Mouse (Mus musculus) G1E (cell line): ENCODE results near the gene Fam20b.

ENCODE experiments used
- CTCF ChIP-seq: IDR thresholded peaks from 2 replicates; pipeline ENCODE4 v1.5.1; 2012; ENCODE audit warnings: low read depth, low read length, inconsistent platforms, mixed read lengths
- GATA1 ChIP-seq: IDR thresholded peaks from 2 replicates; pipeline ENCODE4 v1.6.1; 2012; ENCODE audit warnings: borderline replicate concordance, low read length, inconsistent platforms, mixed read lengths

GRCm38 (mm10) chr1:156733559-156733958 is 14.7 kb upstream of the Fam20b start:
- TF ChIP-seq GATA1: no peak
- TF ChIP-seq CTCF: no peak
